Mouse (Mus musculus) bone marrow macrophage, adult 2 months (primary cell): Measurements from ENCODE around the gene Itprid1.

Source experiments
- CTCF ChIP-seq: IDR thresholded peaks from 2 replicates; pipeline ENCODE4 v1.5.1; 2012; ENCODE audit warnings: low read depth, mild to moderate bottlenecking, low read length, moderate library complexity
- POLR2A ChIP-seq: IDR thresholded peaks from 2 replicates; pipeline ENCODE4 v1.6.1; 2012; ENCODE audit warnings: mild to moderate bottlenecking, low read depth, low read length, borderline replicate concordance

DNA sequence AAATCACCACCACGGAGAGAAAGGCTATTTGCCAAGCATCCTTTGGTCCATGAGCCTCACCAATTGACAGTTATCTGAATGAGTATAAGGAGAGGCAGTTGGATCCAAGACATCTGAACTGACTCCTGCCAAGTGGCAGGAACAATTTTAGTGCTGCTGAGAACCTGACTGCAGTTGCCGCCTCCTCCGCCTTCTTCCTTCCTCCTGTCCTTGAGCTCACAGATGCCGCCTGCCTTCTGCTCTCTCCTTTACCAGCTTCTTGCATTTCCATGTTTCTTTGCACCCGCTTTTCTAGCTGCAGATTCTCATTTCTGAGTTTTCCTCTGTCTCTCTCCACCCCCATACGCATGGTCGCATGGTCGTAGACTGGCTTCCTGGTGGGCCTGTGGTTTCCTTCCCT, 25.5 kb upstream of the Itprid1 start:
- TF ChIP-seq CTCF (no peak), POLR2A (no peak)
